Mouse (Mus musculus) urinary bladder, postnatal 36 days (tissue): ENCODE measurements around the gene Pogz.
"Not testable (repeated sequence)": the region's sequence is repeated elsewhere in the genome, so short reads cannot be mapped to it uniquely, and the experiment has no call there.

ENCODE experiments used
- DNase-seq, 2 experiments: peaks; one replicate each; pipeline ENCODE4 v3.0.0; 2022; ENCODE audit warnings: low spot score in 2 of 2, mixed read lengths in 1 of 2

The Pogz gene

DNA sequence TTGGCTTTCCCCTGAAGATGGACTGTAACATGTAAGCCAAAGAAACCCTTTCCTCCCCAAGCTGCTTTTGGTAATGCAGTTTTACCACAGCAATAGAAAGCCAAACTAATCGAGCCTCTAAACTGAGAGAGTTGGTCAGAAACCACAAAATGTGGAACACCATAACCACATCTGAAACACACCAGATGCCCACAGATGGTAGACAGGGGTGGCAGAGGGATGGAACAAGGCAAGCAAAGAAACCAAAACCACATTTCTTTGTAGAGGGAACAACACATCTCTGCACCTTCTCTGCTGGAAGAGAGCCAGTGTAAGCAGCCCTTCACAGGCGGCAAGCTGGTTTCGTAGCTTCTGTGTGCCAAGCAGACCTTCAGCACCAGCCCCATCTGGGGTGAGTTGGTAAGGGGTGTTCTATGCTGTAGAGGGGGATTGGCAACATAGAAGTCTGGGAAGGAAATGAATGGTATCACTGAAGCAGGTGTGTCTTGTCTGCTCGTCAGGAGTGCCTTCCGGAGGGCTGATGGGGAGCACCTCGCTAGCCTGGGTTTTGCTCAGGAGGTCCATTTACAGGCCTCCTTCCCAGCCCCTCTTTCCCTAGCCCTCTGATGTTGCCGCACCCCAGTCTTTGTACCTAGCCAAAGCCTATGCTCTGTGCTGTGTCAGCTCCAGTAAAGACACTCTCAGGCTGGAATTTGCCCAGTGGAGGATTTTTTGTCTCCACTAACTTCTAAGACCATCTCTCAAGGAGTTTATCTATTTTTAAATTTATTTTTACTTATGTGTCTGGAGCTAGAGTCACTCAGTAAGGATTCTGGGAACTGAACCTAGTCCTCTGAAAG lies 78.8 kb downstream of the Pogz start:
- no peak for DNase-seq

DNA sequence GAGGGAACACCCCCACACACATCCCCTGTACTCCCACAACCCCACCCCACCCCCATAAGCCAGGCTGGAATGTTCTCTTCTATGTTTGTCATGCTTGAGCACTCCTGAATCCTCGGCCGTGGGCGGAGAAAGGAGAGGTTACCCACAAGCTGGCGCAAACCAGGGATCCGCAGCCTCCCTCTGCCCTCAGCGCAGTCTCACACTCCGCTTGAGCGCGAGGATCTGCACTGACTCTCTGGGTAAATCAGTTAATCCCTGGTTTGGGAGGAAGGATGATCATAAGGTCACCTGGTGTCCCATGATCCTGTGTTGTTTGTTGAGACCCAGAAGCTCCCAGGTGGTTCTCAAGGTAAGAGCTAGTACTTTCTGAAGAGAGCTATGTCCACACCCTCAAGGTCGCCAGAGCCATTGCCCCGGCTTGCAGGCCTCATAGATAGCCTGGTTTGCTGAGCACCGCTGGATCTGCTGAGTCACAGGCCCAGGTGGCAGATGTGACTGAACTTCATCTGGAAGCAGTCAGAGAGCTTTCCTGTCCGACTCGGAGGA lies 80.5 kb downstream of the Pogz start:
- DNase-seq: no peak

DNA sequence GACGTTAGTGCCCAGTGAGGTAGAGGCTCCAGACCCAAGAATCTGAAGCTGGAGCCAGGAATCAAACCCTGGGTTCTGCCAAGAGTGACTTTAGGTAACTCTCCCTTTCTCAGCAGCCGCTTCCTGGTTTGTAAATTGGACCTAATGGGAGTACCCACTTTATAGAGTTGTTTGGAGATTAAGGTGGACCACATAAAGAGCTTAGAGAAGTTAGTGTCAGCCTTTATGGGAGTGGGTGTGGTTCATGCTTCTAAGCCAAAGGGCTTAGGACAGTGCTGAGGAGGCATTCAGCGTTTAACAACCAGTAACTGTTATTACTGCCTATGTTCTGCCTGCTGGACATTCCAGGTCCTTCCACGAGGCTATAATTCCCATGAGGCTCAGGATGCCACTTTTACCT lies 81.5 kb downstream of the Pogz start:
- no peak for DNase-seq

DNA sequence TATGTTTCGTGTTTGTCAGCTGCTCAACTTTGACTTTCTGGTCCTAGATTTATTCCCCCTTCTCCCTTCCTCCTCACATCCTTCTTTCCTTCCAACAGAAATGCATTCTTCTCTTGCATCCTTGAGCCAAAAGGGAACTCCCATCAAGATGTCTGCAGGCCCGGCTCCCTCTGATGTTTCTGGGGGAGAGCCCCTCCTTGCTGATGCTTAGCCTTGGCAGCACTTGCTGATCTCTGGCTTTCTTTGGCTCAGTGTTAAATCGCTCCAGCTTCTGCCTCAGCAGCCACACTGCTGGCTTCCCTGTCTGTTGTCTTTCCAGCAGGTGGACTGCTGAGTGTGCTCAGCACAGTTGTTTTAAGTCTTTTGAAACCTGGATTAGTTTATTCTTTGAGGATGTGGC lies 83.7 kb downstream of the Pogz start:
- DNase-seq: no peak

DNA sequence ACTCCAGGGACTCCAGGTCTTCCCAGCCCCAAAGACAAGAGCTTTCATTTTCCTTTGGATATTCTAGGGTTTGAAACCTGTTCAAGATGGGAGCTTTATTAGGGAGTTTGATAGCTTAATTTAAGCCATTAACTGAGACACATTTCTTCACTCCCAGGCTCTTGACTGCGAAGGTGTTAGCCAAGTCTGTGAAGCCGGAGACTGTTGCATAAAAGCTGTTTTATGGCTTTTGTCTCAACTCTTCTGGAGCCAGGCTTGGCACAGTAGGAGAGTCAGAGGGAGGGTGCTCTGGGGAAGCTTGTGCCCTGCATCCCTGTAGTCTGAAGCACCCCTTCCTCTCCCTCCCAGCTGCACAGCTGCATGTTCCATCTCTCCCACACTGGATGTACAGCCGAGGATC lies 85.0 kb downstream of the Pogz start:
- DNase-seq: no peak

DNA sequence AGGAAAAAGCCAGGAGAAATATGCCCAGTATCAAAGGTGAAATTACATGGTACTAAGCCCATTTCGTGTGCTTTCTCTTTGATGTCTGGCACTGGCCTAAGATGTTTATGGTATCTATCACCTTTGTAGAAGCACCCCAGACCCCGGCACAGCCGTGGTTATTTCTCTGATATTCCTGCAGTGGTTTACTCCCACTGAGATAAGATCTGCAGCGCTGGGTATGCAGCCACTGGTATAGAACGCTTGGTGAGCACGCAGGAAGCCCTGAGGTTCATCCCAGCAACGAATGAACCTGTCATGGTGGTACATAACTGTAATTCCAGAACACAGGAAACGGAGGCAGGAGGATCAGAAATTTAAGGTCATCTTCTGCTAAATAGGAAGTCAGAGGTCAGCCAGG lies 87.3 kb downstream of the Pogz start:
- DNase-seq: no peak

DNA sequence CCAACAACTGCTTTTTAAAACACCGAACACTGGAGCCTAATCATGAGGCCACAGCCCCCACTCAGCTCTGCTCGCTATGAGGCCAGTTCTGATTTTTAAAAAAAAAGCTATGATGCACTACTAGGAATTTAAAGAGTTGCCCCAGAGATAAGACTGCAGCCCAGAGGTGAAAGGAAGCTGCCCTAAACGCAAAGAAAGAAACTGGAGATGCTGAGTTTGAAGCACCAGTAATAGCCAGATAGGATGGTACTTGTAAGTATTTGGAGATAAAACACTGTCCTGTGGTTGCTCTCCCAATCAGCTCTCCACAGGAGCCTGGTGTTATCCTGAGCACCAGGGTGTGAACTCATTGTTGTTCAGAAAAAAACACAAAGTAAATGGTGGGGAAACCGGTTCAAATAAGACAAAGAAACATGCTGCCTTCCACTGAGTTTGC lies 89.0 kb downstream of the Pogz start:
- DNase-seq: not testable (repeated sequence)

DNA sequence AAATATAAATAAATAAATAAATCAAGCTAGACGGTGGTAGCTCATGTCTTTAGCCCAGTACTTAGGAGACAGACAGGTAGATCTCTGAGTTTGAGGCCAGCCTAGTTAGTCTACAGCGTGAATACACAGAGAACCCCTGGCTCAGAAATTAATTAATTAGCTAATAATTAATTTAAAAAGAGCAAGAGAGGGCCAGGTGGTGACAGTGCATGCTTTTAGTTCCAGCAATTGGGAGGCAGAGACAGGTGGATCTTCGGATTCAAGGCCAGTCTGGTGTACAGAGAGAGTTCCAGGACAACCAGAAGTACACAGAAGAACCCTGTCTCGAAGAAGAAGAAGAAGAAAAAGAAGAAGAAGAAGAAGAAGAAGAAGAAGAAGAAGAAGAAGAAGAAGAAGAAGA lies 91.6 kb downstream of the Pogz start:
- not testable (repeated sequence) for DNase-seq

DNA sequence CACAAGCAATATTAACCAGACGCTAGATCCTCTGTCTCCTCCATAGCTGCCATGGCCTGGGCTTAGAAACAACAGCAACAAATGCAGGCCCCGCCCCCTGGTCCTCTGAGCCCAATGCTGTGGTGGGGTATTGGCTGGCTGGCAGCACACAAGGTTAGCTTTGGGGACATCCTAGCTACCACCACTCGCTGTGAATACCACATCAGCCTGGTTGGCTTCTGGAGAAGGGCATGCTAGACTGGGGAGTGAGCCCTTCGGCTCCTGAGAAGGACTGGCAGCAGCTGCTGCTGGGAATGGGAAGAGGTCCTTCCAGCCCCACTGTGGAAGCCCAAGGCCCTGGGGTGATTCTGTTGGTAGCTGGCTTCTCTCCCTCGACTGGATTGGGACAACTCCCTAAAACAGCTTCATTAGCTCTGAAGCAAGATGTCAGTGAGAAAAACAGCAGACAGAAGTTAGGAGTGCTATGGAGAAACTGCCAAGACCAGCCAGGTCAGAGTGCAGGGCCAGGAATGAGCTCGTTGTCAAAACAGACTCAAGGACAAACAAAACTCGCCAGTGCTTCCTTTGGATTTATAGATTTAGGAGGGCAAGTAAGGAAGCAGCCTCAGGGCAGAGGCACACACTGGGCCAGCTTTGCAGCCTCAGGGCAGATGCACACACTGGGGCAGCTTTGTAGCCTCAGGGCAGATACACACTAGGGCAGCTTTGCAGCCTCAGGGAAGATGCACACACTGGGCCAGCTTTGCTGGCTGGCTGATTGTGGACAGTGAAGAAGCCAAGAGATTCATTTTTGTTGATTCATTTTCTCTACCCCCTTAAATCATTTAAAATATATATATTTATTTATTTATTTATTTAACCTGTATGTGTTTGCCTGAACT lies 93.3 kb downstream of the Pogz start:
- peak in 1 of 2 experiments; percentile 23 for DNase-seq

DNA sequence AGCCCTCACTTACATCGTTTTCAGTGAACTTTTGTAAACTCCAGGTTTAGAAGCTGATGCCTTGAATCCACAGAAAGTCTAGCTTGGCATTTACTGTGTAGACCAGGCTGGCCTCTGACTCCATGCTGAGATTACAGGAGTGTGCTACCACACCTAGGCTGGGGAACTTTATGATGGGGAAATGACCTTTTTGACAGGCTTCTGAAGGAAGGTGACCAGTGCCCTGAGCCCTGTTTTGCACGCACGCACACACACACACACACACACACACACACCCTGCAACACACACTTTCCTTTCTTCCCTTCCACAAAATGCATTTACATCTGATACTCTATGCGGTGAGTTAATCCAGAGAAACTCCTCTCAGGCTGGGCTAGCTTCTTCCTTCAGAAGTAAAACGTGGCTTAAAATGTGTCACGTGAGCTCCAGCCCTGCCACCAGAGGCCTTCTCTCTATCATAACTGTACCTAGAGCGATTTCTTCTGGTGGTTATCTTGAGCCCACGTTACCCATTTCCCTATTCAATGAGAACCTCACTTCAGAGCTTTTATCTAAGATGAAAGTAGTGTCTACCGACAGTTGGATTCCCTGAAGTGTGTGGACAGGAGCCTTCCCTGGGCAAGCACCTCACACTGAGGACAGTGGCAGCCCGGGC lies 94.2 kb downstream of the Pogz start:
- not testable (repeated sequence) for DNase-seq
